9 mouse cellular contexts compared by ENCODE assay signal in genomic region chr11:119955432-119955831, GRCm38 (mm10). TPM values are rescaled to one million over a fixed set of nuclear protein-coding genes. Genes with fewer than 3 reads are reported as not detected.
DNase-seq lines count a peak whose midpoint lies in the region; TF ChIP-seq lines count a peak whose summit lies in the region.
"Had no signal": no experiment of that assay in that cellular context is flagged by ENCODE, and none has a peak within 500 bp of the region (broad histone marks: within the 10 kb centered on the region; RNA-seq: fewer than 3 reads in every experiment).

No protein-coding gene starts in this region.

- TF ChIP-seq POLR2A in heart, adult 2 months (IDR thresholded peaks at IDR 0.05; ENCODE audit: insufficient read depth, low read depth, low read length) = no peak

- no peak overlapping the region for H3K4me3 ChIP-seq in heart, adult 2 months

- TF ChIP-seq CTCF in heart, adult 2 months (IDR thresholded peaks at IDR 0.05) = no peak

- H3K27ac ChIP-seq in heart, adult 2 months = peak overlapping the region; percentile 40

- intact Hi-C loops in heart, adult 2 months (cut with DNase I) = loop anchor here (2.0 kb wide), 1 partner anchor 25 kb away; no protein-coding TSS in a partner anchor
- intact Hi-C loops in heart, postnatal 36 days (cut with DNase I) = no loop called here
- intact Hi-C loops in heart, postnatal 10 days (cut with DNase I) = no loop called here

- no peaks in the 10 kb centered on the region for H3K27me3 ChIP-seq in heart, adult 2 months (ENCODE audit: control insufficient read depth, insufficient read depth, low read length)

- no peak overlapping the region for H3K9ac ChIP-seq in heart, adult 2 months (ENCODE audit: low read depth, low read length)

- no peaks in the 10 kb centered on the region for H3K79me2 ChIP-seq in heart, adult 2 months (replicated peaks; ENCODE audit: control insufficient read depth, insufficient read depth, low read length)

- 34% methylated on average over 3 of the region's 3 CpGs for WGBS in heart, adult 2 months

- H3K36me3 ChIP-seq in heart, adult 2 months (ENCODE audit: control insufficient read depth, insufficient read depth, low read length) = no peaks in the 10 kb centered on the region

- TF ChIP-seq EP300 in heart, adult 2 months (IDR thresholded peaks at IDR 0.05; ENCODE audit: insufficient read depth, low read depth, low read length) = 0 out of 2 replicates have a peak, but pooled peaks have one; percentile 35

- H3K4me1 ChIP-seq in heart, adult 2 months (ENCODE audit: control insufficient read depth, insufficient read depth, low read length) = peaks cover 38% of the 10 kb centered on the region

- DNase-seq in heart, adult 2 months = peak in 1 of 2 experiments; percentile 33
- DNase-seq in heart, postnatal 36 days = no peak
- DNase-seq in ZHBTc4 (ENCODE audit: low read depth, low spot score) = peak; percentile 68
- peak; percentile 35 to 40 for DNase-seq in heart, postnatal 10 days
- peak; percentile 29 for DNase-seq in lung, postnatal 14 days
- no peak for DNase-seq in adrenal gland, adult 2 months
- DNase-seq in cerebellum, postnatal 10 days = no peak
- DNase-seq in layer of hippocampus, adult 9-11 months = no peak
- DNase-seq: gastrocnemius, postnatal 36 days had no signal

RNA-seq across cellular contexts. Expression of gene Baiap2, which starts 12.9 kb away (rescaled TPM):
- 10 to 100 TPM in 1 of 2 experiments, 1 to 10 TPM in 1; 5.8 to 10.3 TPM for total RNA-seq in heart, adult 2 months (2021)
- 10.5 and 10.9 TPM in 2 replicates for polyA plus RNA-seq in heart, adult 2 months (2012; rRNA removed)
- total RNA-seq in heart, postnatal 36 days (2021) = 10 to 100 TPM in 1 of 2 experiments, 1 to 10 TPM in 1; 4.4 to 12.0 TPM
- total RNA-seq in heart, postnatal 10 days (2021) = 10 to 100 TPM in 1 of 2 experiments, 1 to 10 TPM in 1; 6.9 to 12.7 TPM
- 10 to 100 TPM; 17.0 to 23.2 TPM for total RNA-seq in adrenal gland, adult 2 months (2021)
- 42.3 and 46.7 TPM in 2 replicates for polyA plus RNA-seq in adrenal gland, adult 2 months (2012; rRNA removed)

RNA-seq across cellular contexts. Expression of gene Chmp6, which starts 42.2 kb away (rescaled TPM):
- 10 to 100 TPM; 25.9 to 30.1 TPM for total RNA-seq in heart, adult 2 months (2021)
- 26.8 and 28.9 TPM in 2 replicates for polyA plus RNA-seq in heart, adult 2 months (2012; rRNA removed)
- 10 to 100 TPM; 27.9 TPM for total RNA-seq in heart, postnatal 36 days (2021)
- 10 to 100 TPM; 36.2 to 36.3 TPM for total RNA-seq in heart, postnatal 10 days (2021)
- 10 to 100 TPM; 26.0 to 34.9 TPM for total RNA-seq in adrenal gland, adult 2 months (2021)
- 56.8 and 66.5 TPM in 2 replicates for polyA plus RNA-seq in adrenal gland, adult 2 months (2012; rRNA removed)

Comparison
In these comparisons a context has a peak if more than half of its experiments do, and no peak if none do; other contexts are left out.
1. DNase-seq: peak in ZHBTc4 (single experiment), heart, postnatal 10 days (2 of 2) and lung, postnatal 14 days (single experiment); none in heart, postnatal 36 days (0 of 2), adrenal gland, adult 2 months (single experiment), cerebellum, postnatal 10 days (0 of 2) and layer of hippocampus, adult 9-11 months (single experiment).